Mouse (Mus musculus): ENCODE measurements at regions not wholly inside any gene's neighbourhood (a gene's known extent, or its start where the extent isn't known, plus 50 kb on each side); places are given as distances from the start of the nearest gene placed in this dataset.

- no peak for DNase-seq (ENCODE audit: low spot score in 2 of 2)
Observed at GRCm38 (mm10) chr9:67610696-67611095, 51.2 kb upstream of the Tln2 start.

- no peak for DNase-seq (ENCODE audit: low spot score in 2 of 2)
Observed at GRCm38 (mm10) chr9:67611676-67612075, 52.2 kb upstream of the Tln2 start.

GRCm38 (mm10) chr9:67612101-67612500 lies 52.6 kb upstream of the Tln2 start:
- no peak for DNase-seq (ENCODE audit: low spot score in 2 of 2)

- DNase-seq (ENCODE audit: low spot score in 2 of 2) = no peak
Observed at GRCm38 (mm10) chr9:67614068-67614727, 54.7 kb upstream of the Tln2 start.

GRCm38 (mm10) chr9:67616207-67616606 lies 56.7 kb upstream of the Tln2 start:
- DNase-seq (ENCODE audit: low spot score in 2 of 2) = no peak

- DNase-seq (ENCODE audit: low spot score in 2 of 2) = no peak
Observed at GRCm38 (mm10) chr9:67617341-67618217, 58.1 kb upstream of the Tln2 start.

GRCm38 (mm10) chr9:67620945-67621344 lies 61.4 kb upstream of the Tln2 start:
- no peak for DNase-seq (ENCODE audit: low spot score in 2 of 2)

- DNase-seq (ENCODE audit: low spot score in 2 of 2) = no peak
Observed at GRCm38 (mm10) chr9:67627196-67627595, 67.7 kb upstream of the Tln2 start.

GRCm38 (mm10) chr9:67629624-67630023 lies 70.1 kb upstream of the Tln2 start:
- DNase-seq (ENCODE audit: low spot score in 2 of 2) = no peak

- DNase-seq (ENCODE audit: low spot score in 2 of 2) = no peak
Observed at GRCm38 (mm10) chr9:67630173-67630572, 70.7 kb upstream of the Tln2 start.

- DNase-seq (ENCODE audit: low spot score in 2 of 2) = no peak
Observed at GRCm38 (mm10) chr9:67631741-67632243, 72.3 kb upstream of the Tln2 start.

GRCm38 (mm10) chr9:67632521-67633025 lies 73.1 kb upstream of the Tln2 start:
- DNase-seq (ENCODE audit: low spot score in 2 of 2) = peak; percentile 16 to 17

- DNase-seq (ENCODE audit: low spot score in 2 of 2) = peak; percentile 36 to 48
Observed at GRCm38 (mm10) chr9:67633026-67633741, 73.7 kb upstream of the Tln2 start.

GRCm38 (mm10) chr9:67633761-67634441 lies 74.4 kb upstream of the Tln2 start:
- DNase-seq (ENCODE audit: low spot score in 2 of 2) = peak; percentile 78 to 79

GRCm38 (mm10) chr9:67646820-67647219 lies 87.3 kb upstream of the Tln2 start:
- peak in 1 of 2 experiments; percentile 25 for DNase-seq (ENCODE audit: low spot score in 2 of 2)

GRCm38 (mm10) chr9:67664773-67665172 lies 94.5 kb upstream of the C2cd4b start:
- no peak for DNase-seq (ENCODE audit: low spot score in 2 of 2)

GRCm38 (mm10) chr9:67670261-67671020 lies 88.8 kb upstream of the C2cd4b start:
- DNase-seq (ENCODE audit: low spot score in 2 of 2) = peak in 1 of 2 experiments; percentile 9

- DNase-seq (ENCODE audit: low spot score in 2 of 2) = no peak
Observed at GRCm38 (mm10) chr9:67676906-67677305, 82.3 kb upstream of the C2cd4b start.

- DNase-seq (ENCODE audit: low spot score in 2 of 2) = peak; percentile 59 to 82
Observed at GRCm38 (mm10) chr9:67683367-67683766, 75.9 kb upstream of the C2cd4b start.

- no peak for DNase-seq (ENCODE audit: low spot score in 2 of 2)
Observed at GRCm38 (mm10) chr9:67692396-67692795, 66.8 kb upstream of the C2cd4b start.

- peak; percentile 43 to 61 for DNase-seq (ENCODE audit: low spot score in 2 of 2)
Observed at GRCm38 (mm10) chr9:67693716-67694115, 65.5 kb upstream of the C2cd4b start.
